Mouse (Mus musculus) heart, adult 18-20 months (tissue): ENCODE data around the gene Gsdma2. TPM values are rescaled to one million over a fixed set of nuclear protein-coding genes. Genes with fewer than 3 reads are reported as not detected.
A peak's percentile ranks its signal among the peaks of the same experiment; 100 is the strongest.
"Not testable (repeated sequence)": the region's sequence is repeated elsewhere in the genome, so short reads cannot be mapped to it uniquely, and the experiment has no call there.

Source experiments
- DNase-seq, 2 experiments: peaks; one replicate each; pipeline ENCODE4 v3.0.0; 2021 to 2022; ENCODE audit warnings: mixed read lengths in 1 of 2
- long read RNA-seq, 2 experiments: library from polyadenylated mRNA; stranded (forward); transcript quantifications; one replicate each; pipeline ENCODE4 v2.0.0; 2021
- total RNA-seq, 2 experiments: library from RNA; stranded (reverse); gene quantifications; 2 replicates each; pipeline ENCODE4 v1.2.3; 2021

Gene Gsdma2
- total RNA-seq = not detected
- long read RNA-seq, experiment 1 = 0 reads
- long read RNA-seq, experiment 2 = 0 reads

DNA sequence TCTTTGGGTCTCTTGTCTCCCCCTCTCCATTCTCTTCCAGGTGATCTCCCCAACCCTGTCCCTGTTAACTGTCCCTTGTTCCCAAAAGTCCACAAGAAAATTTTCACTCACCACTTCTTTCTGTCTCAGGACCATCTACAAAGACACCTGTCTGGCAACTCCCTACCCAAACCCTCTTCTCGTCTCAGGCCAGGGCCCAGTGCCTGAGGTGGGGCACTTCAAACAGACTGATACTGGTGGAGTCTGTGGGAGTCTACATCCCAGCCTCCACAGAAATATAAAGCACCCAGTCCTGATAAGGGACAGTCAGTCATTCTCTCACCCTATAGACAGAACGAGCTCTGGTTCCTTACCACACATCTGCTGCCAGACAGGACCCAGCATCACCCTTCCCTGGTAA lies at the start of gene Gsdma2:
Gene Gsdma2, plus strand, starts transcription at position 301 of the 400 bp plus-strand sequence.
- no peak for DNase-seq

DNA sequence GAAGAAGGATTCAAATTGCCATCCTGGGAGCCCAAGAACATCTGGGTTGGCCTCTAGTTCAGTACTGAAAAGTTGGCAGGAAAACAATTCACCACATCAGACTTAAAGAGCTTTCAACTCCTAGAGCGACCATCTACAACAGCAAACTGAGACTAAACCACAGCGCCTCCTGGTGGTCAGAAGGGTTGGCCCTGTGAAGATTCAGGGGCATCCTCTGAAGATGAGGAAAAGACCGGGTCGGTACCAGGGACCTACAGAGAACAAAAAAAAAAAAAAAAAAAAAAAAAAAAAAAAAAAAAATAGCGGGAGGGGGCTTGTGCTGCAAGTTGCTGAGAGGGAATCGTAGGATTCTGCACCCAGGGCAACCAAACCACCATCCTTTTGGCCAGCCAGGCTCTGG lies 49.2 kb upstream of the Gsdma2 start:
- peak; percentile 42 to 72 for DNase-seq

DNA sequence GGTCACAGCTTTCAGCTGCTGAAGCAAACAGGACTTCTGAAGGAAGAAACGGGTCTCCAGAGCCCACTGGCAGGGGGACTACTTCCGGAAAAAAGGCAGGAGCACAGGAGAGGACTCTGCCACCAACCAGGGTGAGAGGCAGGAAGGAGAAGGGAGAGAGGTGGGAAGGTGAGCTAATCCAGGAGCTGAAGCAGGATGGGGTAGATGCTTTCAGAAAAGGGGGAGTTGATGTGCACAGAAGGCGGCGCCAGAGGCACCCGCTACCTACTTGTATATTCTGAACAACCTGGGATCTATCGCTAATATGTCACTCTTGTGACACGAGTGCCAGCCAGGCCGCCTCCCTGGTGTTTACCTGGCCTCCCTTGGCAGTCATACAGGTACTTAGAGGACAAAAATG lies 48.6 kb upstream of the Gsdma2 start, which contains the start of gene Lrrc3c:
Gene Lrrc3c, plus strand, starts transcription at position 301 of the 400 bp plus-strand sequence.
- no peak for DNase-seq

DNA sequence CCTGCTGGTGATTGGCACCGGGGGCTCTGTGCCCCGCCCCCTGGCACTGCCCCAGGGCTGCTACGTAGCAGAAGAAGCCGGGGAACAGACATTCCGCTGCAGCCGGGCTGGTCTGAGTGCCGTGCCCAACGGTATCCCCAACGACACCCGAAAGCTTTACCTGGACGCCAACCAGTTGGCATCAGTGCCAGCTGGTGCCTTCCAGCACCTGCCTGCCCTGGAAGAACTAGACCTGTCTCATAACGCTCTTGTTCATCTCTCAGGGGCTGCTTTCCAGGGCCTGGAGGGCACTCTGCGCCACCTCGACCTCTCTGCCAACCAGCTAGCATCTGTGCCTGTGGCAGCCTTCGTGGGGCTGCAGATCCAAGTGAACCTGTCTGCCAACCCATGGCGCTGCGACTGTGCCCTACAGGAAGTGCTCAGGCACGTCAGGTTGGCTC lies 47.7 kb upstream of the Gsdma2 start:
- DNase-seq = no peak

DNA sequence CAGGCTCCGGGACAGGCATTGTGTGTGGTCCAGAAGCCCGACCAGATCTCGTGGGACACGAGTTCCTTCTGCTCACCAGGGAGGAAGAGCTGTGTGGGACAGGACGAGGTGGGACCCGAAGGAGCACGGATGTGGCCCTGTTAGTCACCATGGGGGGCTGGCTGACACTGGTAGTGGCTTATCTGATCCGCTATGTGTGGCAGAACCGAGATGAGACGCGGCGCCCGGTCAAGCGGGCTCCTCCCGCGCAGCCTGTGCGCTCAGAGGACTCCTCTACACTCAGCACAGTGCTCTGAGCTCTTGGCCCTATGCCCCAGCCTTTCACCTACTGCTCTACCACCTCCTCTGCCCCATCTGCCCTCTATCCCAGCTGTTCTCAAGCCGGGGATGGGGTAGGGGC lies 47.3 kb upstream of the Gsdma2 start:
- DNase-seq = no peak

DNA sequence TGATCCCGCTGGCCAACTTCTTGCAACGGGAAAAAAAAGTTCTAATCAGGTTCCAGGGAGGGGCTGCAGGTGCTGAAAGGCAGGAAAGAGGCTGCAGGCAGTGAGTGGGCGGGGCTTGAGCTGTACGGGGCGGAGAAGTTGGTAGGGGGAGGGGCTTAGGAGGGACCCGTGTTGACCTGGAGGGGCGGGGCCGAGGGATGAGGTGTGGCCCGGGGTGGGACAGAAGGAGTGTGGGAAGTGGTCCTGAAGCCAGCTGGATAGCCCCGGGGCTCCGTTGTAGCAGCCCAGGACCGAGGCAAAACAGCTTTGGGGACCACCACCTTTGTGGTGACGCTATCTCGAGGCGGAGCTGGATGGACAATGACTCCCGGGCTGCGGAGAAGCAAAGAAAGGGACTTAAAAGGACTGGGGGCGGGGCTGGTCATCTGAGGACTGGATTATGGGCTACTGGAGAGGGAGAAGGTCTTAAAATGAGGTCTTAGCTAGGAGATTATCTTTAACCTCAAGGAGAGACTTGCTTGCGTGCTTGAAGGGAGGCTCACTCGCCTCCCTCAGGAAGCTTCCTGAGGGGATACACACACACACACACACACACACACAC lies 44.4 kb upstream of the Gsdma2 start:
- DNase-seq = no peak

DNA sequence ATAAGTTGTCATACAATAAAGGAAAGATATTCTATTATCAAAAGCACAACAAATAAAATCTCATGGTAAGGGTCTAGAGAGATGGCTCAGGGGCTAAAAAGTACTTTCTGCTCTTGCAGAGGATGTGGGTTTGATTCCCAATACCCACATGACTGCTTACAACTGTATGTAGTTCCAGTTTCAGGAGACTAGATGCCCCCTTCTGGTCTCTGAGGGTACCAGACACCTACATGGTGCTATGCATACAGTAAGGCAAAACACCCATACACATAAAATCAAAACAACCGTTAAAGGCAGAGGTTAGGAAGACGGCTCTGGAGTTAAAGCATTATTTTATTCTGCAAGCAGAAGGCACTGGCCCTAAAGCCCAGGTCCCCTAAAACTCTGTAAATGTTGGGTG lies 42.6 kb upstream of the Gsdma2 start:
- no peak for DNase-seq

DNA sequence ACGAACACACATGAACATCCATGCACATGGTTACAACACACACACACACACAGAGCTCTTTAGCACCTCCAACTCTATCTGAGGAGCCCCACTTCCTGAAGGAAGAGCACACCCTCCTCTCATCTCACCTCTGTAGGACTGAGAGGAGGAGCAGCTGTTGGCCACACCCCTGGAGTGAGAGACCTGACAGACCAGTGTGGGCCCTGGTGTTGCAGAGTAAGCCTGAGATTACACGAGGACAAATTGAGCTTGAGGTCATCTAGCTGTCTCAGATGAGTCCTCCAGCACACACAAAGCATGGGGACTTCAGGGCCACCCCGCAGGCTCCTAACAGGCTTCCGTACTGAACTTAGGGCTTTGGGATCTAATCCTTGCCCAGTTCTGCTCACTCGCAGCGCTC lies 41.6 kb upstream of the Gsdma2 start:
- DNase-seq = not testable (repeated sequence)

DNA sequence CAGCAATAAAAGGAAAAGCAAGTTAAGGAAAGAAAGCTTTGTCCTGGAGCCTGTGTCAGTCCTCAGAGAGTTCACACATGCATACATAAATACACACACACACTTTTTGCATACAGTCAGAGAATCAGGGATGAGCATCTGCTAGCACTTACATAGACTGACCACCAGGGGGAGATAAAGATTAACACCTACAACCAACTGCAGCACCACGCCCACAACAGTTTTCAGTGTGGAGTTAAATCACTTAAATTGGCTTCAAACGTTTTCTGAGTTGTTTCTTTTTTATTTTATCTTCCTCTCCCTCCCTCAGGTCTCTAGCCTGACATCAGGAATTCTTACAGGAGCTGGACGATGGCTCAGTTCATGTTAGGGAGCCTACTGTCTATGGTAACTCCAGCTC lies 39.8 kb upstream of the Gsdma2 start:
- peak; percentile 48 to 71 for DNase-seq

DNA sequence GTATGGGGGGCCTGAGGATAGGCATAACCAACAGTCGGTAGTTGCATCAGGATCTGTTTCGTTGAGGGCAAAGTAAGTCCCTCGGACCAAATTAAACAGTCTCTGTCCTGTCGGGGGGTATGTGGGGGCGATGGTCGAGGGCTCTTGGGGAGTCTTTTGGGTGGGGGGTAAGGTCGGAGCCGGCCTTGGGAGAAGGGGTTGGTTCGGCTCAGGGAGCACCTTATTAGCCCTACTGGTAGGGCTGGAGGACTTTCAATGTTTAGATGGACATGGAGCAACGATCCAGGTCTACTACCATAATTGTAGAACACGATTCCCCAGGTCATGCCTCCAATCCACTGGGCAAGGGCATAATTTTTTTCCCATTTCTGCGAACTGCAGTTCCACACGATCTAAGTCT lies 25.8 kb upstream of the Gsdma2 start:
- no peak for DNase-seq

DNA sequence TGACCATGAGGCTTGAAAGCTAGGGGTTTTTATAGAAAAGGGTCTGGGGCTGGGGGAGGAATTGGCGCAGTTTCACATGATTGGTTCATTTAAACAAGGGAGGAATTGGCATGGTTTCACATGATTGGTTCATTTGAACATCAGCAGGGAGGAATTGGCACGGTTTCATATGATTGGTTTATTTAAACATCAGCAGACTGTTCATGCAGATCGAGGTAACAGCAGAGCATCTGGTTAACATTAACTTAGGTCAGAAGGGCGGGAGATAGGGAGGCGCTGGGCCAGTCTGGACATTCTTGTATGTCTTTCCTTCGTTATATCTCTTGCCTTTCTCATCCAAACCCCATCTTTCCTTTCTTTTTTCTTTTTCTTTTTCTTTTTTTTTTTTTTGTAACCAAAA lies 22.6 kb upstream of the Gsdma2 start:
- DNase-seq = not testable (repeated sequence)

DNA sequence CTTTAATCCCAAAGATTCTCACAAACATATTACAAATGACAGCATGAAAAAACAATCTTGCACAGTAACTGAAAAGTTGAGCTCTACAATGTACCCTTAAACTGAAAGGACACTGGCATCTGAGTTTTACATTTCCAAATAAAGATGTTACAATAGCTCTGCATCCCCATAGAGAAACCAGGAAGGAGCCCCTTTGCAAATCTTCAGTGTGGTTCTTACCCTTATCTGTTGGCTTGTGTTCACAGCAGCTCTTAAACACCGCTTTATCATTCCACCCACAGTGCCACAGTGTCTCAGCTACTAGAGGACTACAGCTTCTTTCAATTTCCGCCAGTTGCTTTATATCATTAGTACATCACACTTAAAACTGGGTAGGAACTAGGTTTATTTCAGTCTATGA lies 22.2 kb upstream of the Gsdma2 start:
- not testable (repeated sequence) for DNase-seq

DNA sequence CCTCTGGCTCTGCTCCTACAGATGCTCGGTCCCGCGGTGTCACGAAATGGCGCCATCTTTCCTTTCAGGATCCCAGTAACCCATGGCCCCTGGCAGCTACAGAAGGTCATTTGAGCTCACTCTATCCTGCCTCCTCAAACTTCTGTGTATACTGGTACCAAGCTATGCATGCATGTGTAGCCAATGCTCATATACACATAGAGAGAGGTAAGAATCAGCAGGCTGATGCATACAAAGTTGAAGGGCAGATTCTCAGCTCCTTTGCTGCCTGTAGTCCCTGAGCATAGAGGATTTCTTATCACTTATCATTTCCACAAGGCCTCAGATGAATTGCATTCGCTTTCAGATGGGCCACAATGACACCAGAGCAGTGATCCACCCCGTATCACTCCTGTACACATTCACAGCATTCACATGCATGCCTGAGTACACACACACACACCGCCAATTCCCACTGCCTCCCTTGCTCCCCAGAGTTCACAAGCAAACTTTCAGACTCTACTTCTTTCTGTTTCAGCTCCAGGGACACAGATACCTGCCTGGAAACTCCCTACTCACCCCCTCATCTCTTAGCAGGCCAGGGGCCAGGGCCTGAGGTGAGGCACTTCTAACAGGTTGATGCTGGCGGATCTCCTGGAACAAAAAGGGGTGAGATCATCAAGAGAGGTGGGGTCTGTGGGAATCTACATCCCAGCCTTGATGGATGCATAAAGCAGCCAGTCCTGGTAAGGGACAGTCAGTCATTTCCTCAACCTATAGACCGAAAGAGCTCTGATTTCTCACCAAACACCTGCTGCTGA lies 20.7 kb upstream of the Gsdma2 start, which contains the start of the genes Gm12355 and Gsdma3:
Gene Gm12355, minus strand, starts transcription at position 51 of the 800 bp plus-strand sequence.
Gene Gsdma3, plus strand, starts transcription at position 750 of the 800 bp plus-strand sequence.
- DNase-seq = no peak

DNA sequence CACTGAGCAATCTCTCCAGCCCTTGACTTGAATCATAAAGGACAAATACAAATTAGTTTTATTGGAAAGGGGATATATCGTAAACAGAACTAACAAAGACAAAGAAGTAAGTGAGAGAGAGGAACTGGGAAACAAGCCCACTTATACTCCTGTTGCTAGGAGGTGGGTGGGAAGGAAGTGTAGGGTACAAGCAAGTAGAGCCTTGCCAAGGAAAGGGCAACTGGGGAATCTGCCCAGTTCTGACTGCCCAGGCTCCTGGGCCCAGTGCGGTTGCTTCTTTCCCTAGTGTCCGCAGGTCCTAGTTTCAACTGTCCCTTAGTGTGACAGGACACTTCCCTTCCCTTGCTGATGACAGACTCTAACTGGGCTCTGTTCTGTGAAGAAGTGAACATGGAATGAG lies 17.9 kb upstream of the Gsdma2 start:
- DNase-seq = no peak

DNA sequence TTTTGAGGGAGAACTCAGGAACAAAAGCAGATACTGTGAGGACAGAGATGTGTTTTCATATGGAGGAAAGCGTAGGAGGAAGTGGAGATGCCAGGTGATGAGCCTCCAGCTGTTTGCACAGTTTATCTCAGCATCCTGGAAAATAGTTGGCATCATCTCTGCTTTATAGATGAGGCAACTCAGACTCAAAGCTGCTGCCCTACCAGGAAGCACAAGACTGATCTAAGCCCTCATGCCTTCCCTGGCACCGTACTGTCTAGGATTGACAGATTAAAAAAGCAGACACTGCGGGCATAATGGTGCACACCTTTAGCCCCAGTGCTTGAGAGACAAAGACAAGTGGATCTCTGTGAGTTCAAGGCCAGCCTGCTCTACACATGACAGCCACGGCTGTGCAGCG lies 15.9 kb upstream of the Gsdma2 start:
- no peak for DNase-seq

DNA sequence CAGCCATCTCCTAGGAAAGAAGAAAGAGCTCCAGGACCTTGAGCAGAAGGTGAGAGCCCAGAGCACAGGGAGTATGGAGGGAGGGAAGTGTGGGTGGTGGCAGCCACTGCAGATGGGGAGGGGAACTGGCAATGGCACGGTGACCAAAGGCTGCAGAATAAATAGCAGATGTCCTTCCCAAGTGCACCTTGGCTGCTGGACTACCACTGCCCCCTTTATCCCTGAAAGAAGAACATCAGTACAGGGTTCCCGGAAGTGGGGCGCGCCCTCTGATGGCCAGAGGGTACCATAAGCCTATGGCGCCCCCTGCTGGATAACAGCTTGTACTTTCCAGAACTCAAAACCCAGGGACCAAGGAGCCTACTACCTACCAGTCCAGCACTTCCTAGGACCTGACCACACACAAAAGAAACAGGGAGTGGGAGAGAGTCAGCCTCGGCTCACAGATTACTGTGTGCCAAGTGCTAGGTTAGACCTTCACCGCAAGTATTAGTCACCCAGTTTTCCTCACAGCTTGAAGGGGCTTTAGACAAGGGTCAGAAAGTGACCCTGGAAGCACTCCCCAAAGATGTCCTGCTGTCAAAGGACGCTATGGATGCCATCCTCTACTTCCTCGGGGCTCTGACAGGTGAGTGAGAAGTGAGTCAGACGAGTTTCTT lies 11.1 kb upstream of the Gsdma2 start:
- DNase-seq = not testable (repeated sequence)

DNA sequence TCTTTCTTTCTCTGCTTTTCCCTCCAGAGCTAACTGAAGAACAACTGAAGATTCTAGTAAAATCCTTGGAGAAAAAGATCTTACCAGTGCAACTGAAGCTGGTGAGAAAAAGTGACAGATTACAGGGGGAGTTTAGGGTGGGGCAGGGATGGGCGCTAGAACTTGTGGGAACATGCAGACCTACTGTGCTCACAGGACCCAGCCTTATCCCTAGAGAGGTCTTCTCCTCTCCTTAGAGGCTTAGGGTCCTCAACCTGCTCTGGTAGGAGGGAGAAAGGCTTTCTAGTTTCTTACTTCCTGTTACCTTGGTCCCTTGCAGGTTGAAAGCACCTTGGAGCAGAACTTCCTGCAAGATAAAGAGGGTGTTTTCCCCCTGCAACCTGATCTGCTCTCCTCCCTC lies 9.1 kb upstream of the Gsdma2 start:
- no peak for DNase-seq

DNA sequence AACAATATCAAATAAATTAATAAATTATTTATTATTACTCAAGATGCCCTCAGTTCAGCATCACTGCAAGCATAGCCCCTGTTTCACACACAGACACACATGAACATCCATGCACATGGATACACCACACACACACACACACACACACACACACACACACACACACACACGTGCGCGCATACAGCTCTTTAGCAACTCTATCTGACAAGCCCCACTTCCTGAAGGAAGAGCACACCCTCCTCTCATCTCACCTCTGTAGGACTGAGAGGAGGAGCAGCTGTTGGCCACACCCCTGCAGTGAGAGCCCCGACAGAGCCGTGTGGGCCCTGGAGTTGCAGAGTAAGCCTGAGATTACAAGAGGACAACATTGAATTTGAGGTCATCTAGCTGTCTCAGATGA lies 6.5 kb upstream of the Gsdma2 start:
- DNase-seq = no peak

DNA sequence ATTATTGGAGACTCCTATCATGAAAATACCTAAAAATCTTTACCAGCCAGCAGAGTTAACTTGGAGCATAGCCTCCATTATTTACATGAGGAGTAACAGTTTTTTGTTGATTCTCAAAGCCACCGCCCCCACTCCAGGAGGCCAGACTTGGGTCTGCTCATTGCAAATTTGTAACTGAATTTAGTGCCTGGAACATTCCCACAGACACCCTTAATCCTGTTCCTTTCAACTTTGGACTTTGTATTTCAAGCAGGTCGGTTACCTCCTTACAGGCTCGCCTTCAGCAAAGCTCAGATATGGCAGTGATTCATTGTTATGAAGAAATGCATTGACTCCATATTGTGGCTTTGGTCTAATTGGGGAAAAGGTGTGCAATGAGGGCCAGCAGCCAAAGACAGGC lies 1.8 kb upstream of the Gsdma2 start:
- DNase-seq = no peak

DNA sequence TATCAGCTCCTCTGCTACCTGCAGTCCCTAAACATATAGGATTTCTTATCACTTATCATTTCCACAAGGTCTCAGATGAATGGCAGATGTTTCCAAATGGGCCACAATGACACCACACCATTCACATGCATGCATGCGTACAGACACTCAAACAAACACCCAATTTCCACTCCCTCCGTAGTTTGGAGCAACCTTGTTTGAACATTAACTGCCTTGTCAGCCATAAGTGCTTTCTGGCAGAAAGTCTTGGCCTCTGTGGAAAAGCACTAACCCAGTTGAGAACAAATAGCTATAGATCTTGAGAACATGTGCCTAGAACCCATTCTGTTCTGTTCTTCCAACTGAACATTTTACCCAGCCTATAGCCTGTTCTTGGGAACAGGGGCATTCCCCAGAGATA lies 613 bp upstream of the Gsdma2 start:
- no peak for DNase-seq

DNA sequence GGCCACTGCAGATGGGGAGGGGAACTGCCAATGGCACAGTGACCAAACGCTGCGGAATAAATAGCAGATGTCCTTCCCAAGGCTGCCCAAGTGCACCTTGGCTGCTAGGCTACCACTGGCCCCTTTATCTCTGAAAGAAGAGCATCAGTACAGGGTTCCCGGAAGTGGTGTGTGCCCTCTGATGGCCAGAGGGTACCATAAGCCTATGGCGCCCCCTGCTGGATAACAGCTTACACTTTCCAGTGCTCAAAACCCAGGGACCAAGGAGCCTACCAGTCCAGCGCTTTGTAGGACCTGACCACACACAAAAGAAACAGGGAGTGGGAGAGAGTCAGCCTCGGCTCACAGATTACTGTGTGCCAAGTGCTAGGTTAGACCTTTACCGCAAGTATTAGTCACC lies 8.5 kb downstream of the Gsdma2 start:
- DNase-seq = peak; percentile 31 to 51

DNA sequence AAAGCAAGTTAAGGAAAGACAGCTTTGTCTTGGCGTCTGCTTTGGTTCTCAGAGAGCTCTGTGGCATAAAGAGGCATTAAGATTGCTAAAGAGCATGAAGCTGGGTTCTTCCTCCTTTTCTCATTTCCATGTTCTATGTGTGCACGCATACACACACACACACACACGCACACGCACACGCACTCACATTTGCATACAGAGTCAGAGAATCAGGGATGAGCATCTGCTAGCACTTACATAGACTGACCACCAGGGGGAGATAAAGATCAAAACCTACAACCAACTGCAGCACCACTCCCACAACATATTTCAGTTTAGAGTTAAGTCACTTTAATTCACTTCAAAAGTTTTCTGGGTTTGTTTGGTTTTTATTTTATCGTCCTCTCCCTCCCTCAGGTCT lies 14.0 kb downstream of the Gsdma2 start:
- DNase-seq = peak; percentile 53 to 63

DNA sequence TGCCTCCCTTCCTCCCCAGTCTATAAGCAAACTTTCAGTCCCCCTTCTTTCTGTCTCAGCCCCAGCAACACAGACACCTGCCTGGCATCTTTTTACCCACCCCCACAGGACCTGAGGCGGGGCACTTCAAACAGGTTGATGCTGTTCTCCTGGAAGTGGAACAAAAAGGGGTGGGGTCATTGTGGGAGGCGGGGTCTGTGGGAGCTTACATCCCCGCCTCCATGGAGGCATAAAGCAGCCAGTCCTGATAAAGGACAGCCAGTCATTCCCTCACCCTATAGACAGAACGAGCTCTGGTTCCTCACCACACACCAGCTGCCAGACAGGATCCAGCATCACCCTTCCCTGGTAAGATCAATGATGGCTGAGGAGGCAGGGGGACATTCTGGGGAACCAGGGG lies 17.5 kb downstream of the Gsdma2 start, which contains the start of gene Gsdma:
Gene Gsdma, plus strand, starts transcription at position 261 of the 400 bp plus-strand sequence.
- DNase-seq = no peak
